Mouse (Mus musculus) hindbrain, embryonic 13.5 days (tissue): ENCODE data around the gene Bst2. TPM values are rescaled to one million over a fixed set of nuclear protein-coding genes. Genes with fewer than 3 reads are reported as not detected.
"Not testable (repeated sequence)": the region's sequence is repeated elsewhere in the genome, so short reads cannot be mapped to it uniquely, and the experiment has no call there.

Experiments used
- ATAC-seq: fragments of 200-750 bp; cut with Nextera tagmentation; 2 replicates; pipeline ENCODE4 v1.8.0; 2017; ENCODE audit warnings: moderate TSS enrichment; ENCODE audit not compliant: low FRiP score
- H3K27ac ChIP-seq: fragments of 300-500 bp; sonication (generic); 2 replicates; pipeline ENCODE4 v1.5.1; 2015; ENCODE audit warnings: inconsistent platforms, mild to moderate bottlenecking, moderate library complexity
- H3K27me3 ChIP-seq: fragments of 300-500 bp; sonication (generic); 2 replicates; pipeline ENCODE4 v1.6.1; 2015; ENCODE audit warnings: mild to moderate bottlenecking, inconsistent platforms
- H3K36me3 ChIP-seq: fragments of 300-500 bp; sonication (generic); 2 replicates; pipeline ENCODE4 v1.6.1; 2015; ENCODE audit warnings: mild to moderate bottlenecking, inconsistent platforms
- H3K4me1 ChIP-seq: fragments of 300-500 bp; sonication (generic); replicated peaks from 2 replicates; pipeline ENCODE4 v1.6.1; 2015; ENCODE audit warnings: inconsistent platforms
- H3K4me2 ChIP-seq: fragments of 300-500 bp; sonication (generic); 2 replicates; pipeline ENCODE4 v1.6.1; 2015; ENCODE audit warnings: inconsistent platforms, mild to moderate bottlenecking, moderate library complexity
- H3K4me3 ChIP-seq: fragments of 300-500 bp; sonication (generic); 2 replicates; pipeline ENCODE4 v1.5.1; 2015; ENCODE audit warnings: mild to moderate bottlenecking, inconsistent platforms
- H3K9ac ChIP-seq: fragments of 300-500 bp; sonication (generic); 2 replicates; pipeline ENCODE4 v1.6.1; 2015; ENCODE audit warnings: mild to moderate bottlenecking, inconsistent platforms
- H3K9me3 ChIP-seq: fragments of 300-500 bp; sonication (generic); 2 replicates; pipeline ENCODE4 v1.6.1; 2016; ENCODE audit warnings: inconsistent platforms
- WGBS: fragments of 180-500 bp; shearing (Covaris S2); methylation state at CpG from one replicate; pipeline ENCODE4 v1.1.7; 2015; 5-methylcytosine and 5-hydroxymethylcytosine counted together
- polyA plus RNA-seq: library from polyadenylated mRNA; unstranded; fragments of >200 nt; fragmentation: Nextera tagmentation; extraction: Ambion mirVana; gene quantifications from 2 replicates; pipeline ENCODE4 v1.2.1, GENCODE M21; 2015

Gene Bst2
- polyA plus RNA-seq, 1 experiment from 2014 or later = 17.2 TPM

GRCm38 (mm10) chr8:71530735-71531467 lies 6.4 kb downstream of the Bst2 start:
- 67% methylated on average over 7 of the region's 12 CpGs for WGBS

DNA sequence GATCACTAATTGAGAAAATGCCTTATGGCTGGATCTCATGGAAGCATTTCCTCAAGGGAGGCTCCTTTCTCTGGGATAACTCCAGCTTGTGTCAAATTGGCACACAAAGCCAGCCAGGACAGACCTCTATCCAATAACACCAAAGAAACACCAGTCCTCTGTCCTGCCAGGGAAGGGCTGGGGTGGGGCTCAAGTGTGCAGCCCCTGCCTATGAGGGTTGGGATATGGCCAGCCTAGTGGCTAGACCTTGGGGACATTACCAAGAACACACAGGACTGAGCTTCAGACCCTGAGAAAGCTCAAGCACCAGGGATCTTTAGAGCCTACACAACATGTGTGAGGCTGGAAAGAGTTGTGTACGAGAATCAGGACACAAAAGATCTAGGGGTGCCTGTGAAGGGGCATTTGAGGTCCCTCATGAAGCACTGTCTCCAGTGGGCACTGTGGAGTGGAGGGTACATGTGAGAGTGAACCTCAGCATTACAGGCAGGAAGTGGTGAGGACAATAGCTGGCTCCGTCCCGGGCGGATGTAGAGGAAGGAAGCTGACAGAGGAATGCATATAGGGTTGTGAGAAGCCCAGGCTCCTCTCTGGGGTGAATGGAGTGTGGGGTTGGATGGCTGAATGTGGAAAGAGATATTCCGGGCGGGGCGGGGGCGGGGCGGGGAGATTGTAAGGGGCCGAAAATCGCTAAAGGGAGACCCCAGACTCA lies 8.7 kb downstream of the Bst2 start:
- Histone ChIP-seq H3K4me1 (peaks cover 13% of the 10 kb centered on the region; the same call in 1 of the 2 replicates), H3K36me3 (no peaks in the 10 kb centered on the region), H3K4me3 (no peak overlapping the region), H3K9me3 (no peaks in the 10 kb centered on the region), H3K27ac (peak overlapping the region; percentile 55; the same call in 1 of the 2 replicates), H3K4me2 (no peak overlapping the region), H3K9ac (no peak overlapping the region), H3K27me3 (peaks cover 53% of the 10 kb centered on the region)
- no peak for ATAC-seq
- WGBS = 83% methylated on average over 11 of the region's 11 CpGs

More at GRCm38 (mm10) chr8:71530735-71531467, 6.4 kb downstream of the Bst2 start:
- H3K9me3 ChIP-seq, H3K36me3 ChIP-seq, H3K4me2 ChIP-seq, H3K4me1 ChIP-seq, H3K9ac ChIP-seq, ATAC-seq, H3K27ac ChIP-seq, H3K4me3 ChIP-seq: not testable (repeated sequence)
- peaks cover 32% of the 10 kb centered on the region for H3K27me3 ChIP-seq

GRCm38 (mm10) chr8:71527162-71527870 lies 9.9 kb downstream of the Bst2 start:
- H3K4me1 ChIP-seq = peaks cover 13% of the 10 kb centered on the region; the same call in 1 of the 2 replicates
- 42% methylated on average over 3 of the region's 3 CpGs for WGBS
- peaks cover 63% of the 10 kb centered on the region for H3K27me3 ChIP-seq
- no peak overlapping the region for H3K4me2 ChIP-seq
- H3K27ac ChIP-seq = no peak overlapping the region
- H3K9me3 ChIP-seq = no peaks in the 10 kb centered on the region
- H3K9ac ChIP-seq = no peak overlapping the region
- H3K36me3 ChIP-seq = no peaks in the 10 kb centered on the region
- ATAC-seq = no peak
- no peak overlapping the region for H3K4me3 ChIP-seq

DNA sequence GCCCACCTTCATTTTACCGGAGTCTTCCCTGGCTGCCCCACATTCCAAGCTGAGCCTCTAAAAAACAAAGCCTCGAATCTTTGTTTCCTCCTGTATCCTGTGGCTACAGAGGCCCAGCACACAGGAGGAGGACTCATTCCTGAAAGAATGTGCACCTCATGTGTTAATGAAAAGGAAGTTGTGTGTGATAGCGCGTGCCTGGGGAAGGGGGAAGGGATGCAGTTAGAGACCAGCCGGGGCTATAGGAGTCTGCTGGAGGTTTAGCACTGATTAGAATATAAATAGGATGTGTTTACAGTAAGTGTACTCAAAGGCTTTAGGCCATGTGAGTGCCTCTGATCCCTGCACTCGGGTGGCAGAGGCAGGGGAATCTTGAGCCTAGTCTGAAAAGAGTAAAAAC lies 11.0 kb downstream of the Bst2 start:
- H3K36me3 ChIP-seq = no peaks in the 10 kb centered on the region
- no peak for ATAC-seq
- no peak overlapping the region for H3K4me2 ChIP-seq
- H3K27ac ChIP-seq = no peak overlapping the region
- peaks cover 66% of the 10 kb centered on the region for H3K27me3 ChIP-seq
- no peak overlapping the region for H3K4me3 ChIP-seq
- peaks cover 17% of the 10 kb centered on the region for H3K4me1 ChIP-seq
- no peak overlapping the region for H3K9ac ChIP-seq
- H3K9me3 ChIP-seq = no peaks in the 10 kb centered on the region
- WGBS = 7% methylated on average over 6 of the region's 6 CpGs

DNA sequence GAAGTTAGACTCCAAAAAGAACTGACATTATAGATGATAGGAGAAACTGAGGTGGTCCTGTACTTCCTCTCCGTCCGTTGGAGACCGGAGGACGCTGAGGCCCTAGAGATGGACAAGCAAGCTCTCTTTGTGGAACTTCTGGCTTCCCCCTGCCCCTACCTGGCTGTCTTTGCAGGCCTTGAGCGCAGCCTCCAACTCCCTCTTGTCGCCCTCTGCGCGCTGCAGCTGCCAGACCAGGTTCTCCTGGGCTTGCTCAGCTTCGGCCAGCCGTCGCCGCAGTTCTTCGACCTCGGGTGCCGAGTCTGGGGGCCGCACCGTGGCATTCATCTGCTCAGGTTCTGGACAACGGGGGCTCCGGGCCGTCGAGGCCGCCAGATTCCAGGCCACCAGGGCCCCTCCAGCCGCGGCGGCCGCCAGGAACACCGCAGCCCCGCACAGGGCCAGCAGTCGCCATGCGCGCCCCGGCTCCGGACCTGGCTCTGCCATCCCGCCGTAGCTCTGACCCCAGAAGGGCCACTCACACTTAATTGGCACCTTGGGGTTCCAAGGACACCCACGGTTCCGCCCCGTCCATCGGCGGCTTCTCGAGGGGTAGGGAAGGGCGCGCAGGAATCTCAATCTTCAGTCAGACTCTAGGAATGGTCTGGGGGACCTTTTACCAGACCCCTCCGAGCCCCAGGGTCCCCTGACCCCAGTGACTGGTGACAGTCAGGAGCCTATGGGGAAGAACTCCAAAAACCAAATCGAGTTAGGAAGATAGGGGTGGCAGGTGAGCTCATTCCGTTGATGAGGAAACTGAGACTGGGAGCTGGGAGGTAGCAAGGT lies 11.8 kb downstream of the Bst2 start, which contains the start of gene Ccdc194:
Gene Ccdc194, minus strand, starts transcription at position 486 of the 825 bp plus-strand sequence.
- no peak for ATAC-seq
- H3K9me3 ChIP-seq = no peaks in the 10 kb centered on the region
- WGBS = 9% methylated on average over 46 of the region's 46 CpGs
- peaks cover 70% of the 10 kb centered on the region for H3K27me3 ChIP-seq
- H3K27ac ChIP-seq = no peak within 1 kb of the TSS
- H3K9ac ChIP-seq = no peak within 1 kb of the TSS
- H3K36me3 ChIP-seq = no peaks in the 10 kb centered on the region
- no peak within 1 kb of the TSS for H3K4me2 ChIP-seq
- H3K4me1 ChIP-seq = peaks cover 17% of the 10 kb centered on the region
- peak within 1 kb of the TSS; percentile 11; the same call in 1 of the 2 replicates for H3K4me3 ChIP-seq

DNA sequence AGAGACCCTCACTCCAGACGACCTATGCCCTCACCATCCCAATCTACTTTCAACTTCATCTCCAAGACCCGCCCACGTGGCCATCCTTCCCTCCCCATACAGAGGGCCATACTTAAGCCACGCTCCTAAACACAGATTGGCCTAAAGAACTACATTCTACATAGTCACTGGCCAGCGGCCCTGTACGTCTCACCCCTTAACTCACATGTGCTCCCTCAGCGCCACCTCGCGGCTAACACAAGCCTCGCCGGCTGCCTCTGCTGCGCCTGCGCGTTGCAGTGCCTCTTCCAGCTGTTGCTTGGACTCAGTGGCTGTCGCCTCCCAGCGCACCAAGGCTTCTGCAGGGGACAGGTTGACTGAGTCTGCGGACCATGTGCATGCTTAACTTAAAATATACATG lies 15.6 kb downstream of the Bst2 start:
- H3K9ac ChIP-seq = no peak overlapping the region
- H3K36me3 ChIP-seq = no peaks in the 10 kb centered on the region
- WGBS = 5% methylated on average over 17 of the region's 17 CpGs
- ATAC-seq = peak; percentile 82
- H3K9me3 ChIP-seq = no peaks in the 10 kb centered on the region
- peaks cover 48% of the 10 kb centered on the region for H3K27me3 ChIP-seq
- H3K27ac ChIP-seq = no peak overlapping the region
- H3K4me1 ChIP-seq = peaks cover 26% of the 10 kb centered on the region
- no peak overlapping the region for H3K4me3 ChIP-seq
- H3K4me2 ChIP-seq = no peak overlapping the region

DNA sequence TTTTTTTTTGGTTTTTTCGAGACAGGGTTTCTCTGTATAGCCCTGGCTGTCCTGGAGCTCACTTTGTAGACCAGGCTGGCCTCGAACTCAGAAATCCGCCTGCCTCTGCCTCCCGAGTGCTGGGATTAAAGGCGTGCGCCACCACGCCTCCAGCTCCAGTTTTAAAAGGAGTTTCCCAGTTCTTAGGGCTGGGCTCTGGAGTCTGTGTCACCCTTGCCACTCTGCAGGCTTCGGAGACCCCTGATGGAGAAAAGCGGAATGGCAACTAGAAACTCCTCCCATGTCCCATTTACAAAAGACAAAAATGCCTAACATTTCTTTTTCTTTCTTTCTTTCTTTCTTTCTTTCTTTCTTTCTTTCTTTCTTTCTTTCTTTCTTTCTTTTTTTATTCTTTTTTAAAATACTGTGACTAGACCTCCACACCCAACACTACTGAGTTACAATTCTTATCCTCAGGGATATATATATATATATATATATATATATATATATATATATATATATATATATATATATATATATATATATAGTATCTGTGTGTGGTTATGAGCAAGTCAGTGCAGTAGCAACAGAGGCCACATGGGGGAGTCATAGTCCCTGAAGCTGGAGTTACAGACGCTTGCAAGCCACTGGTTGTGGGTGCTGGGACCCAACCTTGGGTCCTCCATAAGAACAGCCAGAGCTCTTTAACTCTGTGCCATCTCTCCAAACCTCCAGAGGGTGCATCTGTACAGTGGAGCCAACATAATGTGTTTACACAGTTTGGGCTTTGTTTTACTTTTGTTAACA lies 18.0 kb downstream of the Bst2 start:
- not testable (repeated sequence) for H3K9me3 ChIP-seq, H3K36me3 ChIP-seq, H3K27ac ChIP-seq, H3K9ac ChIP-seq, ATAC-seq, H3K4me3 ChIP-seq, H3K4me2 ChIP-seq
- Histone ChIP-seq H3K27me3 (peaks cover 24% of the 10 kb centered on the region), H3K4me1 (peaks cover 14% of the 10 kb centered on the region)
- 48% methylated on average over 9 of the region's 10 CpGs for WGBS

DNA sequence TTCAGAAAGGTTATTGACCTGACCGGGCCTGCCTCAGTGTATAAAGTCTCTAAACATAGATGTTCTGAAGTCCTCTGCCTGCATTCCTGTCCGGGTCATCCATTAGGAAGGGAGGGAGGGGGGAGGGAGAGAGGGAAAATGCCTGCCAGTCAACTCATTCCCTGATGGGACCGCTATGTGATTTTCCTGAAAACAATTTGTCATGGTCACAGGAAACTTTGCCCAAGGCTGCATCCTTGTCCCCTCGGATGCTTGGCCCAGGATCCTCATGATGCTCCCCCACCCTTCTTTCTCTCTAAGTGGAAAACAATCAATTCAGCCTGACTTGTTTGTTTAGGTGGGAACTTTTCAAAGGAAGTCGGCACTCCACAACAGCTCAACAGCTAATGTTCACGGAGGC lies 20.5 kb downstream of the Bst2 start:
- Histone ChIP-seq H3K9ac (no peak overlapping the region), H3K36me3 (no peaks in the 10 kb centered on the region), H3K4me2 (no peak overlapping the region), H3K9me3 (no peaks in the 10 kb centered on the region), H3K27ac (no peak overlapping the region), H3K27me3 (peaks cover 7% of the 10 kb centered on the region), H3K4me3 (no peak overlapping the region), H3K4me1 (peaks cover 14% of the 10 kb centered on the region)
- ATAC-seq = no peak
- 8% methylated on average over 6 of the region's 6 CpGs for WGBS

DNA sequence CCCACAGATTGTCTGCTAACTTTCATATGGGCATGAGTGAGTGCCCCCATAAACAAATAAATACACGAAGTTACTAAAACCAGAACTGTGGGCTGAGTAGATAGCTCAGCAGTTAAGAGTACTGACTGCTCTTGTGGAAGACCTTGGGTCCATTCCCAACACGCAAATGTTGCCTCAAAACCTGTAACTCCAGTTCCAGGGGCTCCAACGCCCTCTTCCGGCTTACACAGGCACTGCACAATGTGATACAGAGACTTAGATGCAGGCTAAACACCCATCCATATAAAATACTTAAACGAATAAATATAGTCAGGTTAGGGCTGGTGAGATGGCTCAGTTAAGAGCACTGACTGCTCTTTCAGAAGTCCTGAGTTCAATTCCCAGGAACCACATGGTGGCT lies 22.2 kb downstream of the Bst2 start:
- Histone ChIP-seq H3K4me1 (peaks cover 11% of the 10 kb centered on the region; the same call in 1 of the 2 replicates), H3K27ac (no peak overlapping the region), H3K27me3 (peaks cover 19% of the 10 kb centered on the region), H3K9ac (no peak overlapping the region), H3K36me3 (no peaks in the 10 kb centered on the region), H3K9me3 (no peaks in the 10 kb centered on the region), H3K4me3 (no peak overlapping the region), H3K4me2 (no peak overlapping the region)
- ATAC-seq = no peak
- 74% methylated on average over 5 of the region's 5 CpGs for WGBS

DNA sequence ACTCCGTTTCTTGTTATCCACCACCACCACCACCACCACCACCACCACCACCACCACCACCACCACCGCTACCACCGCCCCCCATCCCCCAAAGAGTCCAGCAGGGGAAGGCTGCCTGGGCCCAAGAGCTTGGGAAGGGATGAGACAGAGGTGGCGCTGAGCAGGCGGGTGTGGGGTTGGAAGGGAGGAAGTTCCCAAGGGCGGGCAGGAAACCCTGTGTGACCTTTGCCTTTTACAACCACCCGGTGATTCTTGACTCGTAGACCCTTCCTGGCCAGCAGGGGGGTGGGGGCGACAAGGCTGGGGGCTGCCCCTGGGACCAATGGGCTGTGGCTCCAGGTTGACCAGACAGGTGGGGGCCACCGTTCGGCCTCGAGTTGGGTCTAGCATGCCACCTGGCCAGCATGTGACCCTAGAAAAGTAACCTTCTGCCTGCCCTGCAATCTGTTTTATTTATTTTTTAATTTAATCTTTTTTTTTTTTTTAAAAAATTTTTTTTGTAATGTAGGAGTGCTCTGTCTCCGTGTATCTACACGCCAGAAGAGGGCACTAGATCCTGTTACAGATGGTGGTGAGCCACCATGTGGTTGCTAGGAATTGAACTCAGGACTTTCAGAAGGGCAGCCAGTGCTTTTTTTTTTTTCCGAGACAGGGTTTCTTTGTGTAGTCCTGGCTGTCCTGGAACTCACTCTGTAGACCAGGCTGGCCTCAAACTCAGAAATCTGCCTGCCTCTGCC lies 24.1 kb downstream of the Bst2 start:
- ATAC-seq = no peak
- Histone ChIP-seq H3K4me2 (no peak overlapping the region), H3K27me3 (peaks cover 36% of the 10 kb centered on the region), H3K4me3 (no peak overlapping the region), H3K4me1 (peaks cover 12% of the 10 kb centered on the region), H3K27ac (no peak overlapping the region), H3K9ac (no peak overlapping the region), H3K36me3 (no peaks in the 10 kb centered on the region), H3K9me3 (no peaks in the 10 kb centered on the region)
- WGBS = 77% methylated on average over 15 of the region's 15 CpGs

- 70% methylated on average over 14 of the region's 14 CpGs for WGBS
- Histone ChIP-seq H3K36me3 (no peaks in the 10 kb centered on the region), H3K27me3 (peaks cover 52% of the 10 kb centered on the region), H3K4me1 (peaks cover 16% of the 10 kb centered on the region), H3K9me3 (no peaks in the 10 kb centered on the region), H3K4me3 (no peak within 1 kb of the TSS), H3K27ac (no peak within 1 kb of the TSS), H3K4me2 (no peak within 1 kb of the TSS), H3K9ac (no peak within 1 kb of the TSS)
- ATAC-seq = no peak
Measured at GRCm38 (mm10) chr8:71511644-71512043, 25.6 kb downstream of the Bst2 start, which contains the start of gene Plvap. Plvap (minus strand) TSS chr8:71511752.
